Mouse (Mus musculus): ENCODE data around the gene Rd3.

DNA sequence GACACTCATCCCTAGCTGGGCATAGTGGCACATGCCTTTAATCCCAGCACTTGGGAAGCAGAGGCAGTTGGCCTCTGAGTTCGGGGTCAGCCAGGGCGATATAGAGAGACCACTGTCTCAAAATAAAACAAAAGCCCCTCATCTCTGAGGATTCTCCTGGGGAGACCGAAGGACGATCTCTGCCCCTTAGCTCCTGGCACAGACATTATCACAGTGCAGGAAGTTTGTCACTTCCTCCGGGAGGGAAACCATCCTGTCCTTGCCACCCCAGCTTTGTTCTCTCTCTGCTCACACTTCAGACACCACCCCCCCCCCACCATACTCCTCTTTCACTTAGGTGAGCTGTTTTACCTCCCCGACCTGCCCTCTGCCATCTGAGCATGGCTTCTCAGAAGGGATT is 33.5 kb upstream of the Rd3 start:
- TF ChIP-seq POLR2A (IDR thresholded peaks at IDR 0.05; ENCODE audit: borderline replicate concordance, insufficient read depth, low read length) = no peak
- no peak for TF ChIP-seq CTCF (IDR thresholded peaks at IDR 0.05; ENCODE audit: borderline replicate concordance, insufficient read depth, low read depth, low read length)

All from cerebellum, adult 2 months (tissue).